Mouse (Mus musculus): ENCODE results near the gene Abcd3. TPM values are rescaled to one million over a fixed set of nuclear protein-coding genes. Genes with fewer than 3 reads are reported as not detected.
A peak's percentile ranks its signal among the peaks of the same experiment; 100 is the strongest.
"Not testable (repeated sequence)": the region's sequence is repeated elsewhere in the genome, so short reads cannot be mapped to it uniquely, and the experiment has no call there.

Gene Abcd3
- polyA plus RNA-seq, 1 experiment from 2014 or later = 60.1 TPM

GRCm38 (mm10) chr3:121813834-121814233 lies 1.3 kb downstream of the Abcd3 start:
- no peaks in the 10 kb centered on the region for H3K27me3 ChIP-seq
- H3K4me2 ChIP-seq = peak overlapping the region; percentile 73
- 62% methylated on average over 5 of the region's 5 CpGs for WGBS
- ATAC-seq = no peak
- no peak overlapping the region for H3K27ac ChIP-seq
- peaks cover 26% of the 10 kb centered on the region for H3K4me1 ChIP-seq
- peak overlapping the region; percentile 81 for H3K4me3 ChIP-seq
- H3K36me3 ChIP-seq (ENCODE audit: poor library complexity, severe bottlenecking) = no peaks in the 10 kb centered on the region
- H3K9ac ChIP-seq = peak overlapping the region; percentile 91; the same call in 1 of the 2 replicates
- no peaks in the 10 kb centered on the region for H3K9me3 ChIP-seq (replicated peaks)

DNA sequence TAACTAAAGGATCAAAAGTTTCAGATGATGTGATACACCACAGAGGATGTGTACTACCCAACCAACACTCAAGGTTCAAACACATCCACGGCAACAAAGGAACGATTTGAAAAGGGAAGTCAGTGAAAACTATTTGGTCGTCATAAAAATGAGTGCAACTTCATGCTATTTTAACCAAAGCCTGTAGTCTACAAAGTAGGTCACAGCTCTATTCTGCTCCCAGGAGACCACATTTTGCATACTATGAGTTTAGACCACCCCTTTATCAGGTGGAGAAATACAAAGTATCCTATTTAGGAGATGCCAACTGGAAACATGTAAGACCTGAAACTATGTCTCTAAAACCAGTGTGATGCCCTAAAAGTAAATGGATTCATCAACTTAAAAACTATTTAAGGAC lies 6.9 kb downstream of the Abcd3 start:
- H3K36me3 ChIP-seq (ENCODE audit: poor library complexity, severe bottlenecking) = peaks cover 4% of the 10 kb centered on the region
- H3K4me3 ChIP-seq = no peak overlapping the region
- H3K4me2 ChIP-seq = no peak overlapping the region
- no peaks in the 10 kb centered on the region for H3K27me3 ChIP-seq
- H3K4me1 ChIP-seq = peaks cover 9% of the 10 kb centered on the region; the same call in 1 of the 2 replicates
- ATAC-seq = no peak
- H3K9ac ChIP-seq = no peak overlapping the region
- 90% methylated on average over 3 of the region's 3 CpGs for WGBS
- no peaks in the 10 kb centered on the region for H3K9me3 ChIP-seq (replicated peaks)
- no peak overlapping the region for H3K27ac ChIP-seq

DNA sequence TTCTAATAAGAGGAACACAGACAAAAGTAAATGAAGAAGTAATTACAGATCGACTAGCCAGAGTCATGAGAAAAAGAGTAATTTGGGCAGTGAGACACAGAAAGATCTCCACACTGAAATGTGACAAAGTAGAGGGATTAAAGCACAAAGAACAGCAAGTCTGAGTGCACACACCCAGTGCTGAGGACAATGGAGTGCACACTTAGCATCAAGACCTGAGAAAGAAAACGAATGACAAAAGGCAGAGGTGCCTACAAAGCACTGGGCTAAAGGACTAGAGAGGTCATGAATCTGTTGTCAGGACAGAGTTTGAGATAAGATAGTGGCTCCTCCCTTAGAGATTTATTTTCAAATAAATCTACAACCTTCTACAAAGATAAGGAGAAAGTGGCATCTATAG lies 20.9 kb downstream of the Abcd3 start:
- 32% methylated on average over 2 of the region's 2 CpGs for WGBS
- Histone ChIP-seq H3K4me3 (no peak overlapping the region), H3K9ac (no peak overlapping the region), H3K36me3 (ENCODE audit: poor library complexity, severe bottlenecking) (no peaks in the 10 kb centered on the region), H3K4me2 (no peak overlapping the region), H3K9me3 (replicated peaks) (no peaks in the 10 kb centered on the region), H3K4me1 (peaks cover 14% of the 10 kb centered on the region), H3K27ac (no peak overlapping the region), H3K27me3 (no peaks in the 10 kb centered on the region)
- ATAC-seq = no peak

DNA sequence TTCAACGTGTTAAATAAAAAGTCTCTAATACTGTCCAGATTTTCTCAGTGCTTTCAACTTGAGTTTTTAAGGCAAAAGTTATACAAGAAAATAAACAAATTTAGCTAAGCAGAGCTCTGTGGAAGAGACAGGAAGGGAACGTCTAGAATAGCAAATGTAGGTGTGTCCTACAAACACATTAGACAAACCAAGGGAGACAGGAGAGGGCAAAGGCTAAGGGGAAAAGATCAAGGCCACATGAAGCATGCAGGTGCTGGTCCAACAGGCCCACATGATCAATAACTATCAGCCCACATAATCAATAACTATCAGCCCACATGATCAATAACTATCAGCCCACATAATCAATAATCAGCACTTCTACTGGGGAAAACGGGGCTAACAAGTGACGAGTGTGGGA lies 22.9 kb downstream of the Abcd3 start:
- H3K4me1 ChIP-seq = peaks cover 14% of the 10 kb centered on the region
- H3K27ac ChIP-seq = no peak overlapping the region
- no peaks in the 10 kb centered on the region for H3K9me3 ChIP-seq (replicated peaks)
- no peak overlapping the region for H3K4me3 ChIP-seq
- WGBS = 91% methylated on average over 4 of the region's 4 CpGs
- no peak overlapping the region for H3K9ac ChIP-seq
- no peaks in the 10 kb centered on the region for H3K36me3 ChIP-seq (ENCODE audit: poor library complexity, severe bottlenecking)
- no peak for ATAC-seq
- H3K27me3 ChIP-seq = no peaks in the 10 kb centered on the region
- H3K4me2 ChIP-seq = no peak overlapping the region

- WGBS = 18% methylated on average over 5 of the region's 5 CpGs
- ATAC-seq = peak; percentile 75
- Histone ChIP-seq H3K36me3 (ENCODE audit: poor library complexity, severe bottlenecking) (no peaks in the 10 kb centered on the region), H3K4me3 (no peak overlapping the region), H3K27ac (peak overlapping the region; percentile 48; the same call in 1 of the 2 replicates), H3K27me3 (no peaks in the 10 kb centered on the region), H3K4me1 (peaks cover 12% of the 10 kb centered on the region), H3K4me2 (peak overlapping the region; percentile 14; the same call in 1 of the 2 replicates), H3K9me3 (replicated peaks) (no peaks in the 10 kb centered on the region), H3K9ac (peak overlapping the region; percentile 43; the same call in 1 of the 2 replicates)
These were observed 24.7 kb downstream of the Abcd3 start for GRCm38 (mm10) chr3:121790442-121790841.

DNA sequence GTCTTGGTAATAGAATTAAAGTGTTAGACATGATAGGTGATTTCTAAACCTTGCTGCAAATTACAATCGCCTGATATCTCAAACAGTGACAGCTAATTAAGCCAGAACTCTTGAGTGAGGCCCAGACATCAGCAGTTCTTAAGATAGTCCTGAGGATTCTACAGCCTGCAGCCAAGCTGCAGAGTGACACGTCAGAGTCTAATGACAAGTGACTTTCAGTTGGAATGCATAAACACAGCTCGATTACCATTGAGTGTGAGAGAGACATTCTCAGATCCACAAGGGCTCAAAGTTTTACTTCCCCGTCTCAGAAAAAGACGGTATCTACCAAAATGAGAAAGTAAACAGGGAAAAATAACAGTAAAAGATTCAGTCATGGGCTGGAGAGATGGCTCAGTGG lies 25.3 kb downstream of the Abcd3 start:
- Histone ChIP-seq H3K27ac (no peak overlapping the region), H3K9me3 (replicated peaks) (no peaks in the 10 kb centered on the region), H3K4me1 (peaks cover 9% of the 10 kb centered on the region), H3K36me3 (ENCODE audit: poor library complexity, severe bottlenecking) (no peaks in the 10 kb centered on the region), H3K4me2 (no peak overlapping the region), H3K4me3 (no peak overlapping the region), H3K27me3 (no peaks in the 10 kb centered on the region), H3K9ac (no peak overlapping the region)
- 59% methylated on average over 5 of the region's 5 CpGs for WGBS
- no peak for ATAC-seq

GRCm38 (mm10) chr3:121783020-121783419 lies 32.1 kb downstream of the Abcd3 start:
- ATAC-seq = no peak
- no peaks in the 10 kb centered on the region for H3K27me3 ChIP-seq
- H3K4me3 ChIP-seq = no peak overlapping the region
- H3K27ac ChIP-seq = no peak overlapping the region
- H3K4me1 ChIP-seq = no peaks in the 10 kb centered on the region
- no peak overlapping the region for H3K4me2 ChIP-seq
- 92% methylated on average over 6 of the region's 6 CpGs for WGBS
- H3K9me3 ChIP-seq (replicated peaks) = no peaks in the 10 kb centered on the region
- 0 out of 2 replicates have a peak, but pooled peaks cover 12% of the 10 kb centered on the region for H3K36me3 ChIP-seq (ENCODE audit: poor library complexity, severe bottlenecking)
- H3K9ac ChIP-seq = no peak overlapping the region

- 54% methylated on average over 7 of the region's 7 CpGs for WGBS
- no peak overlapping the region for H3K27ac ChIP-seq
- H3K4me3 ChIP-seq = no peak overlapping the region
- peaks cover 16% of the 10 kb centered on the region; the same call in 1 of the 2 replicates for H3K36me3 ChIP-seq (ENCODE audit: poor library complexity, severe bottlenecking)
- no peaks in the 10 kb centered on the region for H3K9me3 ChIP-seq (replicated peaks)
- H3K9ac ChIP-seq = no peak overlapping the region
- H3K4me2 ChIP-seq = no peak overlapping the region
- ATAC-seq = peak; percentile 57
- H3K27me3 ChIP-seq = no peaks in the 10 kb centered on the region
- no peaks in the 10 kb centered on the region for H3K4me1 ChIP-seq
These were observed 37.2 kb downstream of the Abcd3 start for GRCm38 (mm10) chr3:121777943-121778342.

DNA sequence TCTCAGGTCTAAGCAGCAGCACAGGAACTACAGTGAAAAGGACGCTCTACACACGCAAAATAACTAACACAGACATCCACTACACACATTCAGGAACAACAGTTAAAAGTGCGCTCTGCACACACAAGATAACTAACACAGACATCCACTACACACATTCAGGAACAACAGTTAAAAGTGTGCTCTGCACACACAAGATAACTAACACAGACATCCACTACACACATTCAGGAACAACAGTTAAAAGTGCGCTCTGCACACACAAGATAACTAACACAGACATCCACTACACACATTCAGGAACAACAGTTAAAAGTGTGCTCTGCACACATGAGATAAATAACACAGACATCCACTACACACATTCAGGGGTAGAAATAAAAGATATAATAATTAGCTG lies 41.8 kb downstream of the Abcd3 start:
- ATAC-seq; H3K27me3 ChIP-seq; H3K4me2 ChIP-seq; H3K4me1 ChIP-seq; H3K9me3 ChIP-seq (replicated peaks); H3K9ac ChIP-seq; H3K4me3 ChIP-seq; H3K27ac ChIP-seq: not testable (repeated sequence)
- WGBS = 96% methylated on average over 4 of the region's 4 CpGs
- peaks cover 46% of the 10 kb centered on the region for H3K36me3 ChIP-seq (ENCODE audit: poor library complexity, severe bottlenecking)

- 95% methylated on average over 3 of the region's 3 CpGs for WGBS
- H3K36me3 ChIP-seq (ENCODE audit: poor library complexity, severe bottlenecking) = peaks cover 71% of the 10 kb centered on the region
- H3K9me3 ChIP-seq (replicated peaks) = no peaks in the 10 kb centered on the region
- no peaks in the 10 kb centered on the region for H3K27me3 ChIP-seq
- H3K4me3 ChIP-seq = no peak overlapping the region
- H3K27ac ChIP-seq = no peak overlapping the region
- ATAC-seq = no peak
- no peak overlapping the region for H3K9ac ChIP-seq
- no peak overlapping the region for H3K4me2 ChIP-seq
- H3K4me1 ChIP-seq = no peaks in the 10 kb centered on the region
These were observed 46.3 kb downstream of the Abcd3 start for GRCm38 (mm10) chr3:121768770-121769169.

DNA sequence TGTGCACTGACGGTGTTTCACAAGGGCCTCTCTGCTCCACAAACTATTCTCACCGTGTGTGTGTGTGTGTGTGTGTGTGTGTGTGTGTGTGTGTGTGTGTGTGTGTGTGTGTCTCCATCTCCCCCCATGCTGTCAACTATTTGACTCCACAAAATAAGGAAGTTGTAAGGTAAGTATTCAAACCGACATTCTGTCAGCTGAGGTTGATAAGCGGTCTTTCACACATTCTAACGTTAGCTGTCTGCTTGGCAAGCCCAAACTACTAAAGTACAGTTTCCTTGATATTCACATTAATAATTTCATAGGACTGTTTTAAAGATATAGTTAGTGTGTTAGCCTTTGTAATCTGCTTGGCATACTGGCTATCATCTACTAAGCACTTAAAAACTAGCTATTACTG lies 48.3 kb downstream of the Abcd3 start:
- Histone ChIP-seq H3K4me3 (no peak overlapping the region), H3K27ac (no peak overlapping the region), H3K27me3 (no peaks in the 10 kb centered on the region), H3K9me3 (replicated peaks) (no peaks in the 10 kb centered on the region), H3K4me1 (no peaks in the 10 kb centered on the region), H3K9ac (no peak overlapping the region), H3K4me2 (no peak overlapping the region), H3K36me3 (ENCODE audit: poor library complexity, severe bottlenecking) (peaks cover 72% of the 10 kb centered on the region)
- WGBS = 92% methylated on average over 5 of the region's 5 CpGs
- no peak for ATAC-seq

- Histone ChIP-seq H3K9me3 (replicated peaks) (no peaks in the 10 kb centered on the region), H3K4me3 (no peak overlapping the region), H3K9ac (no peak overlapping the region), H3K4me2 (no peak overlapping the region), H3K36me3 (ENCODE audit: poor library complexity, severe bottlenecking) (peaks cover 68% of the 10 kb centered on the region), H3K27ac (no peak overlapping the region), H3K4me1 (no peaks in the 10 kb centered on the region), H3K27me3 (no peaks in the 10 kb centered on the region)
- ATAC-seq = no peak
These were observed 49.1 kb downstream of the Abcd3 start for GRCm38 (mm10) chr3:121766048-121766447.

DNA sequence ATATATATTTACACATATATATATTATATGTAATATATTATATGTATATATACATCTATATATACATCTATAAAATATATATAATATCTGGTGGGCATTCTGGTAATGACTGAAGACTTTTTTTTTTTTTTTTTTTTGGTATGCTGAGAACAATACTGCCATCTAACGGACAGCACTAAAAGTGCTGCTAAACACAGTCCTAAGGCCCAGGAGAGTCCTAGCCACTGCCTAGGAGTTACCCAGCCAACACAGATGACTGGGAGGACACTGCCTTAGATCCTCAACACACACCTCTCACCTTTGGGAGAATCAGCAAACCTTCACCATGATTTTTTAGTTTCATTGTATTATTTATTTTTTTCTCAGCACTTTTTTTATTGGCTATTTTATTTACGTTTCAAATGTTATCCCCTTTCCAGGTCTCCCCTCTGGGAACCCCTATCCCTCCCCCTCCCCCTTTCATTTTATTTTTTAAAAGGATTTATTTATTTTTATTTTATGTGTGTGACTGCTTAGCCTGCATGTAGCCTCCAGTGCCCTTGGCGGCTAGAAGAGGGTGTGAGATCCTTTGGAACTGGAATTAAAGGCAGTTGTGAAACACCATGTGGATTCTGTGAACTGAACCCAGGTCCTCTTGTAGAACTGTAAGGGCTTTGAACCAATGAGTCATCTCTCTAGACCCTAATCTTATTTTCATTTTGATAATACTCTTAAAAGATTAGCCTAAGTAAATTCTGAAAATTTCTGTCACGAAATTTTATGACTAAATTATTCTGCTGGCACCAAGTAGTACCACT lies 52.8 kb downstream of the Abcd3 start:
- WGBS = 67% methylated on average over 4 of the region's 4 CpGs
- ATAC-seq = peak; percentile 79

More for the DNA sequence above, 52.8 kb downstream of the Abcd3 start:
- H3K4me1 ChIP-seq = no peaks in the 10 kb centered on the region
- H3K36me3 ChIP-seq (ENCODE audit: poor library complexity, severe bottlenecking) = peaks cover 50% of the 10 kb centered on the region
- no peak overlapping the region for H3K4me2 ChIP-seq
- no peak overlapping the region for H3K9ac ChIP-seq
- H3K4me3 ChIP-seq = no peak overlapping the region
- no peaks in the 10 kb centered on the region for H3K9me3 ChIP-seq (replicated peaks)
- H3K27ac ChIP-seq = no peak overlapping the region
- no peaks in the 10 kb centered on the region for H3K27me3 ChIP-seq

All from forebrain, embryonic 13.5 days (tissue).